Mouse (Mus musculus) brain, embryonic 14.5 days (tissue): ENCODE measurements at regions not wholly inside any gene's neighbourhood (a gene's known extent, or its start where the extent isn't known, plus 50 kb on each side); places are given as distances from the start of the nearest gene placed in this dataset.
"Not testable (repeated sequence)": the region's sequence is repeated elsewhere in the genome, so short reads cannot be mapped to it uniquely, and the experiment has no call there.

Experiments used
- DNase-seq: peaks from one replicate; pipeline ENCODE4 v3.0.0-alpha.2; 2011; ENCODE audit warnings: low read depth
- CTCF ChIP-seq: fragments of 200-500 bp; IDR thresholded peaks from 2 replicates; pipeline ENCODE4 v1.5.1; 2012; ENCODE audit warnings: inconsistent platforms, mild to moderate bottlenecking, moderate library complexity, borderline replicate concordance; ENCODE audit not compliant: insufficient read depth, insufficient read length; ENCODE audit errors: extremely low read depth
- POLR2A ChIP-seq: fragments of 200-500 bp; IDR thresholded peaks from 2 replicates; pipeline ENCODE4 v1.6.1; 2012; ENCODE audit warnings: mild to moderate bottlenecking, inconsistent platforms, borderline replicate concordance; ENCODE audit not compliant: poor library complexity, insufficient read depth, insufficient read length, severe bottlenecking; ENCODE audit errors: extremely low read depth

DNA sequence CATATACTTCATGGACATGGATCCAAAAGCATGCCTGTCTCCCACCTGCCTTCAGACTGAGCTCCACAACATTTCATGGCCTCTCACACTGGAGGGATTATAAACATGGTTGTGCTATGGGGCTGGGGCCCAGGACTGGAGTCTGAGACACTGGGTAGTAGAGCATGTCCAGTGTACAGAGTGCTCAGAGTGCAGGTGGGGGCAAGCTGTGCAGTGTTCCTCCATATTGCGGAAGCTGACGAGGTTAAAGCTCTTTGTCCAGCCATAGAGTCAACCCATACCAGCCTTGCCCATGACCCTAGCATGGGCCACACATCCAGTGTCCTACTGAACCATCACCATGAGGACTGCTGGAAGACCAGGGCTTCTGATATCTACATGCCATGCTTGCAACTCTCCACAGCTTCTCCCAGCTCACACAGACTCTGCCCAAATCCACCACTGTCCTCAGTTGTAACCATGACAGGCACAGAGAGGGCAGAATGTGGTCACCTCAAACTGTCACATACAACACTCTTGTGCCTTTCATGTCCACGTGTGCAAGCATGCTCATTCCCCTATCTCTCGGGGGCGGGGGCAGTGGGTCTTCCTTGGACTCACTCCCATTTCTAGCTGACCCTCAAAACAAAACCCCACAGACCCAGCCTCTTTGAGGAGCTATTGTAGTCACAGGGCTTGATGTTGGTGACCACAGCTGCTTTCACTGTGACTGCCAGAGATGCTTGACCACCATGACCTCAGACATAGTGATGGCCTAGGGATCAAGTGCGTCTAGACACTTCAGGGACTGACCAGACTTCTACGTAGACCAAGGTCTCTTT is 55.9 kb downstream of the Tmem121 start:
- DNase-seq = no peak
- TF ChIP-seq CTCF (no peak), POLR2A (no peak)

DNA sequence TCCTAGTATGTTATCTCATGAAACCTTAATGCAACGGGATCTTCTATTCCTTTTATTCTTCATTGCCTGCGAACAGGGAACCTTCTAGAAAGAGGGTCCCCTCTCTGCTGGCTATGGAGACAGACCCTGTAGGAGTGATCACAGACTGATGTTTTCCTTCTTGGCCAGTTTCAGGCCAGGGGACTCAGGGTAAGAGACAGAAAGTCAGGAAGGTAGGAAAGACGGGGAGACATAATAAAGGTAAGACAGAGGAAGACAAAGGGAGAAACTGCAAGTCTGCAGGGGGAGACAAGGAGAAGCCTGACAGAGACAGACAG is 56.4 kb downstream of the Tmem121 start:
- TF ChIP-seq CTCF (no peak), POLR2A (no peak)
- DNase-seq = no peak

DNA sequence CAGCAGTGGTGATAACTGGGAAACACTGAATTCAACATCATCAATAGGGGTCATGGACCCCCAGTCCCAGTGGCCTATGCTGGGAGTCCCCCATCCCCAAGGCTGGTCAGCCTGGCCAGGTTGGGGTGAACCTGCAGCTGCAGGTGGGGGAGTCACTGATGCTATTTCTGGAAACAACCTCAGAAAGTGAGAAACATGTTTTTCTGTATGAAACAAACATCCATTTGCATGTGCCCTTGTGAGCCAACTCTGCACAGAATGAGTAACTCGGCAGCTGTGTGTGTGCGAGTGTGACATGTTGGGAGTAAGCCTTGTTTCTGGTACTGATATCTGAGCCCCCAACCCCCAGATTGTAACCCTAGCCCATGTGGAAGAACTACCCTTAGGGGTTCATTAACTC is 59.0 kb downstream of the Tmem121 start:
- TF ChIP-seq POLR2A = no peak
- no peak for TF ChIP-seq CTCF
- DNase-seq = no peak

DNA sequence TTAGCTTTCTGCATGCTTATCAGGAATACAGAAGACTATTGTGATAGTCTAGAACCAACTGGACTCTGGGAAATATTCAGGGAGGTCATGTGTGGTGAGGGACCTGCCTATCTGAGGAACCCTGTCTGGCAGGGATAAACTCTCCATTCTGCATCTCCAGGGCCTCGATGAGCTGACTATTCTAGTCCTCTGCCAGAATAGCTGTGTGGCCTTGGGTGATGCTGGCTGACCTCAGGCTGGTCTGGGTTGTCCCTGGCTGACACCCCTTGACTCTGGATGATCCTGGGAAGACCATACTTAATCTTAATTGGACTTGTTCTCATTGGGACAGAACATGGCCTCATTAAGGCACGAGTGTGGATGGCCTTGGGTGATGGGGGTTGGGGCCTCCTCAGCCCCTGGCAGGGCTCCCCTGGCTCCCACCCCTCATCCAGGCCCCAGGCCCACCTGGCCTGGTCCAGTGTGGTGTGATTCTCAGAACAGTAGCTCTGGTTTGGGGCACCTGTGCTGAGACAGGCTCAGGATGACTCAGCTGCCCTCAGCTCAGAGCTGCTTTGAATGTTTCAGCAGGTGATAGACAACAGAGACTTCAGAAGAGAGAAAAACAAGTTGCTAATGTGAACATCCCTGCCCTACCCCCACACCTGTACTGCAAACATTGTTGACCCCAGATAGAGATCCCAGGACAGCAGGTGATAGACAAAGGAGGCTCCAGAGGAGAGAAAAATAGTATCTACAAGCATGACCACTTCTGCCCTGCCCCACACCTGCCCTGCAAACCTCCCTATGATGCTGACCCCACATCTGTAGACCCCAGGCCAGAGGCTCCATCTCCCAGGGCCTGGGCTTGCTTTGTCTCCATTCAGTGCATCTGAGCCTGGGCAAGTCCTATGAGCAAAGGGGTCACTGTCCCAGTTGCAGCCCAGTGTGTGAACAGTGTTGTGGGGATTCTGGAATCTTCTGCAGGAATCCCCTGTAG is 68.0 kb downstream of the Tmem121 start:
- DNase-seq = not testable (repeated sequence)

- DNase-seq = no peak
- TF ChIP-seq CTCF (no peak), POLR2A (no peak)
Observed at GRCm38 (mm10) chr12:113255331-113255730, 69.6 kb downstream of the Tmem121 start.

DNA sequence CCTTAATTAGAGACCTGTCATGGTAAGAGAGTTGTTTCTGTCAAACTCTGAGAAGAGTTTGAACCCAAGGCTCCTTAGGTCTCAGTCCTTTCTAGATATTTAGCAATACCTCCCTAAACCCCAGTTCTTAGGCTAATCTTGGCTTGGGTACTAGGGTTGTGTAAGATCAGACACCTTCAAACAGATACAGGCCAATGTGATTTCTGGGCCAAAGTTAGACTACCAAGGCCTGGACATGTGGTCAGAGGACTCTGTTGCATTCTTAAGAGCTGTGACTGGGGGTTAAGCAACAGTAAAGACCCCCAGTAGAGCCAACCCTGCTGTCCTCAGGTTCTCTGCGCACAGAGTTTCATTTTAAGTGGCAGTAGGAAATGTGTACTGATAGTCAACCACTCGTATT is 70.9 kb downstream of the Tmem121 start:
- TF ChIP-seq POLR2A (no peak), CTCF (no peak)
- DNase-seq = no peak

DNA sequence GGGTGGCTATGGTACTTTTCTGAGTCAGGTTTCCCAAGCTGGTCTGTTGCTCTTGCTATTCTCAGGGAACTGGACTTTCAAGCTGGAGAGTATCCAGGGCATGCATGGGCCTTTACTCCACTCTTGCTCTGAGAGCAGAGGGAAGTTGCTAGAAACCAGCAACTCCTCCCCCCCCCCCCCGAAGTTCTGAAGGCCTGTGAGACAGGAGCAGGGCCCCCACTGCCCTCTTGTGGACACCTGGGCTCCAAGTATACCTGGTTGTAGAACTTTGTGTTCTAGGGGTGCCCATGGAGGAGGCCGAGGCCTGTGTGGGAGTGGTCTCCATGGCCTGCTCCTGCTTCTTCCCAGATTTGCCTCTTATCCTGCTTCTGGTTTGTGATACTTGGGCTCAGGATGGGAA is 71.5 kb downstream of the Tmem121 start:
- DNase-seq = no peak
- TF ChIP-seq POLR2A (no peak), CTCF (no peak)

DNA sequence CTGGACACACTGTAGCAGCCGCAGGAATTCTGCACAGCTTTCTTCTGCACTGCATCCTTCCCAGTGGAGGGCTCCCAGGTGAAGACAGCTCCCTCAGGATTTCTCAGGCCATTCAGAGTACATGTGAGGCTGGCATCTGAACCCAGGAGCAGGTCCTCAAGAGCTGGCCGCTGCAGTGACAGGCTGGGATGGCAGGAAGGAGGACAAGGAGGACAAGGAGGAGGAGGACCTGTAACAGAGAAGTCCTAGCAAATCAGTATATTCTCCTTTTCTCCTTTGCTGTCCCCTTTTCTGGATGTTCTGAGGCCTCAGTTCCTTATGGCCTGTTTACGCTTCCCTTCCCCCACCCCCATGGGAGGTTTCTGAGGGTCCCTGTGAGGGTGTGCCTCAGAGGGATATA is 73.7 kb downstream of the Tmem121 start:
- TF ChIP-seq CTCF (no peak), POLR2A (no peak)
- DNase-seq = no peak

DNA sequence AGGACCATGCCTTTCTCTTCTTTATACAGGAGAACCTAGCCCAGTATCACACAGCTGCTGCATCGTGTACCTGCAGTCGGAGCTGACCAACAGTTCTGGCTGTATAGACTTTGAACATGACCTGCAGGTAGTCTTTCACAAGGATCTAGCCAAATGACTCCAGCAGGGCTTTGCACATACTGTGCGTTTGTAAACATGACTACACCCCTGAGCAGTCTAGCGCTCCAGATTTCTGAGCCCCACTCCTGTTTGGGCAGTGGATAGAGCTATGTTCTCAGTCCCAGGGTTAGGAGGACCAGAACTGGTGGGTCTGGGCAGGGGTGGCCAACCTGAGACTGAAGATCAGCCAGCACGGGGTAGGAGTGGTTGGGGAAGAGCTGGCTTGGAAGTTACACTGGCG is 74.6 kb downstream of the Tmem121 start:
- TF ChIP-seq CTCF (no peak), POLR2A (no peak)

GRCm38 (mm10) chr12:113275934-113276333 is 90.2 kb downstream of the Tmem121 start:
- TF ChIP-seq POLR2A = no peak
- no peak for TF ChIP-seq CTCF
- no peak for DNase-seq

More for the DNA sequence above, 74.6 kb downstream of the Tmem121 start:
- DNase-seq = no peak

- TF ChIP-seq CTCF (no peak), POLR2A (no peak)
- DNase-seq = no peak
Observed at GRCm38 (mm10) chr12:113276355-113276942, 90.7 kb downstream of the Tmem121 start.
